Mouse (Mus musculus): ENCODE measurements around the gene Cir1. TPM values are rescaled to one million over a fixed set of nuclear protein-coding genes. Genes with fewer than 3 reads are reported as not detected.

Cir1 gene
- 21.0 and 23.0 TPM in 2 replicates for polyA plus RNA-seq (2014; fragmentation: Nextera tagmentation; extraction: Ambion mirVana)

- Histone ChIP-seq H3K4me2 (ENCODE audit: low read depth) (peak within 1 kb of the TSS; percentile 84), H3K9me3 (ENCODE audit: control insufficient read depth, low read length) (no peaks in the 10 kb centered on the region), H3K9ac (ENCODE audit: low read length) (peak within 1 kb of the TSS; percentile 52), H3K36me3 (ENCODE audit: control insufficient read depth, insufficient read depth, low read length) (0 out of 2 replicates have a peak, but pooled peaks cover under 1% of the 10 kb centered on the region), H3K27ac (ENCODE audit: low read depth, low read length) (0 out of 2 replicates have a peak within 1 kb of the TSS, but pooled peaks have one; percentile 20), H3K27me3 (ENCODE audit: control insufficient read depth, insufficient read depth, low read length) (no peaks in the 10 kb centered on the region), H3K4me1 (ENCODE audit: control insufficient read depth, insufficient read depth, low read length) (no peaks in the 10 kb centered on the region), H3K4me3 (ENCODE audit: low read depth, low read length) (peak within 1 kb of the TSS; percentile 61)
- under 1% methylated on average over 64 of the region's 64 CpGs for WGBS
- ATAC-seq (ENCODE audit: insufficient read depth, low FRiP score, low TSS enrichment) (peak; percentile 92), DNase-seq (ENCODE audit: low spot score) (peak; percentile 98)
Observed at GRCm38 (mm10) chr2:73312152-73313116, at the start of gene Cir1, which contains the start of gene Scrn3. TSS of gene Cir1 (minus strand) at chr2:73312701. TSS of gene Scrn3 (plus strand) at chr2:73312601.

GRCm38 (mm10) chr2:73360536-73360935 lies 48.0 kb upstream of the Cir1 start:
- Histone ChIP-seq H3K9ac (ENCODE audit: low read length) (no peak overlapping the region), H3K36me3 (ENCODE audit: control insufficient read depth, insufficient read depth, low read length) (no peaks in the 10 kb centered on the region), H3K27ac (ENCODE audit: low read depth, low read length) (no peak overlapping the region), H3K4me1 (ENCODE audit: control insufficient read depth, insufficient read depth, low read length) (no peaks in the 10 kb centered on the region), H3K4me3 (ENCODE audit: low read depth, low read length) (no peak overlapping the region), H3K27me3 (ENCODE audit: control insufficient read depth, insufficient read depth, low read length) (no peaks in the 10 kb centered on the region), H3K4me2 (ENCODE audit: low read depth) (no peak overlapping the region), H3K9me3 (ENCODE audit: control insufficient read depth, low read length) (no peaks in the 10 kb centered on the region)
- 87% methylated on average over 2 of the region's 2 CpGs for WGBS
- ATAC-seq (ENCODE audit: insufficient read depth, low FRiP score, low TSS enrichment) (no peak), DNase-seq (ENCODE audit: low spot score) (no peak)

GRCm38 (mm10) chr2:73359941-73360340 lies 47.4 kb upstream of the Cir1 start:
- Histone ChIP-seq H3K36me3 (ENCODE audit: control insufficient read depth, insufficient read depth, low read length) (no peaks in the 10 kb centered on the region), H3K4me1 (ENCODE audit: control insufficient read depth, insufficient read depth, low read length) (no peaks in the 10 kb centered on the region), H3K4me2 (ENCODE audit: low read depth) (no peak overlapping the region), H3K9ac (ENCODE audit: low read length) (no peak overlapping the region), H3K4me3 (ENCODE audit: low read depth, low read length) (no peak overlapping the region), H3K27me3 (ENCODE audit: control insufficient read depth, insufficient read depth, low read length) (no peaks in the 10 kb centered on the region), H3K27ac (ENCODE audit: low read depth, low read length) (no peak overlapping the region), H3K9me3 (ENCODE audit: control insufficient read depth, low read length) (no peaks in the 10 kb centered on the region)
- WGBS = 95% methylated on average over 5 of the region's 5 CpGs
- ATAC-seq (ENCODE audit: insufficient read depth, low FRiP score, low TSS enrichment) (no peak), DNase-seq (ENCODE audit: low spot score) (no peak)

- no peak for ATAC-seq (ENCODE audit: insufficient read depth, low FRiP score, low TSS enrichment)
- H3K4me2 ChIP-seq (ENCODE audit: low read depth) = no peak overlapping the region
- H3K4me1 ChIP-seq (ENCODE audit: control insufficient read depth, insufficient read depth, low read length) = no peaks in the 10 kb centered on the region
- H3K9ac ChIP-seq (ENCODE audit: low read length) = no peak overlapping the region
- no peaks in the 10 kb centered on the region for H3K36me3 ChIP-seq (ENCODE audit: control insufficient read depth, insufficient read depth, low read length)
- H3K4me3 ChIP-seq (ENCODE audit: low read depth, low read length) = no peak overlapping the region
- no peaks in the 10 kb centered on the region for H3K27me3 ChIP-seq (ENCODE audit: control insufficient read depth, insufficient read depth, low read length)
- no peaks in the 10 kb centered on the region for H3K9me3 ChIP-seq (ENCODE audit: control insufficient read depth, low read length)
- H3K27ac ChIP-seq (ENCODE audit: low read depth, low read length) = no peak overlapping the region
- no peak for DNase-seq (ENCODE audit: low spot score)
- 68% methylated on average over 18 of the region's 18 CpGs for WGBS
Observed at GRCm38 (mm10) chr2:73357004-73357403, 44.5 kb upstream of the Cir1 start.

- Histone ChIP-seq H3K27me3 (ENCODE audit: control insufficient read depth, insufficient read depth, low read length) (no peaks in the 10 kb centered on the region), H3K4me3 (ENCODE audit: low read depth, low read length) (no peak overlapping the region), H3K9me3 (ENCODE audit: control insufficient read depth, low read length) (no peaks in the 10 kb centered on the region), H3K9ac (ENCODE audit: low read length) (no peak overlapping the region), H3K4me1 (ENCODE audit: control insufficient read depth, insufficient read depth, low read length) (no peaks in the 10 kb centered on the region), H3K36me3 (ENCODE audit: control insufficient read depth, insufficient read depth, low read length) (no peaks in the 10 kb centered on the region), H3K27ac (ENCODE audit: low read depth, low read length) (no peak overlapping the region), H3K4me2 (ENCODE audit: low read depth) (no peak overlapping the region)
- WGBS = 76% methylated on average over 7 of the region's 7 CpGs
- DNase-seq (ENCODE audit: low spot score) (no peak), ATAC-seq (ENCODE audit: insufficient read depth, low FRiP score, low TSS enrichment) (no peak)
Observed at GRCm38 (mm10) chr2:73351927-73352374, 39.5 kb upstream of the Cir1 start.

- Histone ChIP-seq H3K27me3 (ENCODE audit: control insufficient read depth, insufficient read depth, low read length) (no peaks in the 10 kb centered on the region), H3K4me3 (ENCODE audit: low read depth, low read length) (no peak overlapping the region), H3K9ac (ENCODE audit: low read length) (no peak overlapping the region), H3K9me3 (ENCODE audit: control insufficient read depth, low read length) (no peaks in the 10 kb centered on the region), H3K36me3 (ENCODE audit: control insufficient read depth, insufficient read depth, low read length) (no peaks in the 10 kb centered on the region), H3K27ac (ENCODE audit: low read depth, low read length) (no peak overlapping the region), H3K4me1 (ENCODE audit: control insufficient read depth, insufficient read depth, low read length) (no peaks in the 10 kb centered on the region), H3K4me2 (ENCODE audit: low read depth) (no peak overlapping the region)
- WGBS = 69% methylated on average over 5 of the region's 5 CpGs
- DNase-seq (ENCODE audit: low spot score) (no peak), ATAC-seq (ENCODE audit: insufficient read depth, low FRiP score, low TSS enrichment) (no peak)
Observed at GRCm38 (mm10) chr2:73351496-73351895, 39.0 kb upstream of the Cir1 start.

GRCm38 (mm10) chr2:73348221-73348620 lies 35.7 kb upstream of the Cir1 start:
- no peak for ATAC-seq (ENCODE audit: insufficient read depth, low FRiP score, low TSS enrichment)
- Histone ChIP-seq H3K27ac (ENCODE audit: low read depth, low read length) (no peak overlapping the region), H3K9ac (ENCODE audit: low read length) (no peak overlapping the region), H3K36me3 (ENCODE audit: control insufficient read depth, insufficient read depth, low read length) (no peaks in the 10 kb centered on the region), H3K27me3 (ENCODE audit: control insufficient read depth, insufficient read depth, low read length) (no peaks in the 10 kb centered on the region), H3K4me1 (ENCODE audit: control insufficient read depth, insufficient read depth, low read length) (no peaks in the 10 kb centered on the region), H3K4me2 (ENCODE audit: low read depth) (no peak overlapping the region), H3K4me3 (ENCODE audit: low read depth, low read length) (no peak overlapping the region), H3K9me3 (ENCODE audit: control insufficient read depth, low read length) (no peaks in the 10 kb centered on the region)
- no peak for DNase-seq (ENCODE audit: low spot score)
- WGBS = 87% methylated on average over 6 of the region's 6 CpGs

GRCm38 (mm10) chr2:73347766-73348165 lies 35.3 kb upstream of the Cir1 start:
- Histone ChIP-seq H3K4me1 (ENCODE audit: control insufficient read depth, insufficient read depth, low read length) (no peaks in the 10 kb centered on the region), H3K9me3 (ENCODE audit: control insufficient read depth, low read length) (no peaks in the 10 kb centered on the region), H3K36me3 (ENCODE audit: control insufficient read depth, insufficient read depth, low read length) (no peaks in the 10 kb centered on the region), H3K27me3 (ENCODE audit: control insufficient read depth, insufficient read depth, low read length) (no peaks in the 10 kb centered on the region), H3K27ac (ENCODE audit: low read depth, low read length) (no peak overlapping the region), H3K4me2 (ENCODE audit: low read depth) (no peak overlapping the region), H3K9ac (ENCODE audit: low read length) (no peak overlapping the region), H3K4me3 (ENCODE audit: low read depth, low read length) (no peak overlapping the region)
- no peak for DNase-seq (ENCODE audit: low spot score)
- 80% methylated on average over 9 of the region's 9 CpGs for WGBS
- no peak for ATAC-seq (ENCODE audit: insufficient read depth, low FRiP score, low TSS enrichment)

GRCm38 (mm10) chr2:73347136-73347535 lies 34.6 kb upstream of the Cir1 start:
- Histone ChIP-seq H3K9me3 (ENCODE audit: control insufficient read depth, low read length) (no peaks in the 10 kb centered on the region), H3K27me3 (ENCODE audit: control insufficient read depth, insufficient read depth, low read length) (no peaks in the 10 kb centered on the region), H3K4me2 (ENCODE audit: low read depth) (no peak overlapping the region), H3K27ac (ENCODE audit: low read depth, low read length) (no peak overlapping the region), H3K36me3 (ENCODE audit: control insufficient read depth, insufficient read depth, low read length) (no peaks in the 10 kb centered on the region), H3K9ac (ENCODE audit: low read length) (no peak overlapping the region), H3K4me3 (ENCODE audit: low read depth, low read length) (no peak overlapping the region), H3K4me1 (ENCODE audit: control insufficient read depth, insufficient read depth, low read length) (no peaks in the 10 kb centered on the region)
- 58% methylated on average over 6 of the region's 6 CpGs for WGBS
- DNase-seq (ENCODE audit: low spot score) (no peak), ATAC-seq (ENCODE audit: insufficient read depth, low FRiP score, low TSS enrichment) (no peak)

Data from neural tube, embryonic 11.5 days (tissue).